Mouse (Mus musculus) induced T-regulatory cell, adult 2 months (primary cell): ENCODE results near the gene Psmb4.
"Not testable (repeated sequence)": the region's sequence is repeated elsewhere in the genome, so short reads cannot be mapped to it uniquely, and the experiment has no call there.

Source experiments
- DNase-seq: peaks from one replicate; pipeline ENCODE4 v3.0.0-alpha.2; 2012; ENCODE audit warnings: low read depth

The Psmb4 gene

GRCm38 (mm10) chr3:94904759-94905158 lies 18.0 kb upstream of the Psmb4 start:
- not testable (repeated sequence) for DNase-seq

- peak; percentile 70 for DNase-seq
Measured at GRCm38 (mm10) chr3:94902747-94903146, 16.0 kb upstream of the Psmb4 start.

- DNase-seq, result no peak
Measured at GRCm38 (mm10) chr3:94894076-94894475, 7.3 kb upstream of the Psmb4 start.

GRCm38 (mm10) chr3:94888595-94888994 lies 1.8 kb upstream of the Psmb4 start:
- DNase-seq, result peak; percentile 63

- no peak for DNase-seq
Measured at GRCm38 (mm10) chr3:94882579-94882978, 4.2 kb downstream of the Psmb4 start.

- no peak for DNase-seq
Measured at GRCm38 (mm10) chr3:94881840-94882239, 4.9 kb downstream of the Psmb4 start.

- DNase-seq, result no peak
Measured at GRCm38 (mm10) chr3:94878618-94879017, 8.1 kb downstream of the Psmb4 start.

GRCm38 (mm10) chr3:94869011-94869410 lies 17.8 kb downstream of the Psmb4 start:
- no peak for DNase-seq

- DNase-seq, result no peak
Measured at GRCm38 (mm10) chr3:94859471-94859870, 27.3 kb downstream of the Psmb4 start.

- DNase-seq, result peak; percentile 43
Measured at GRCm38 (mm10) chr3:94852215-94852614, 34.5 kb downstream of the Psmb4 start.

GRCm38 (mm10) chr3:94851731-94852130 lies 35.0 kb downstream of the Psmb4 start:
- peak; percentile 71 for DNase-seq

GRCm38 (mm10) chr3:94849338-94849737 lies 37.4 kb downstream of the Psmb4 start:
- DNase-seq, result peak; percentile 91

GRCm38 (mm10) chr3:94847382-94847781 lies 39.4 kb downstream of the Psmb4 start:
- DNase-seq, result no peak

- DNase-seq, result peak; percentile 22
Measured at GRCm38 (mm10) chr3:94839101-94839500, 47.7 kb downstream of the Psmb4 start.

GRCm38 (mm10) chr3:94838631-94839030 lies 48.1 kb downstream of the Psmb4 start:
- DNase-seq, result no peak

- DNase-seq, result peak; percentile 84
Measured at GRCm38 (mm10) chr3:94837959-94838496, 48.7 kb downstream of the Psmb4 start.

GRCm38 (mm10) chr3:94837183-94837890 lies 49.4 kb downstream of the Psmb4 start, which contains the start of gene Pogz:
TSS of gene Pogz (plus strand) at chr3:94837567.
- peak; percentile 96 for DNase-seq

- no peak for DNase-seq
Measured at GRCm38 (mm10) chr3:94835396-94835795, 51.4 kb downstream of the Psmb4 start.
